Mouse (Mus musculus): ENCODE measurements around the gene DXBay18. TPM values are rescaled to one million over a fixed set of nuclear protein-coding genes. Genes with fewer than 3 reads are reported as not detected.
"Not testable (repeated sequence)": the region's sequence is repeated elsewhere in the genome, so short reads cannot be mapped to it uniquely, and the experiment has no call there.

The DXBay18 gene
- total RNA-seq (2014; rRNA removed) (0.95 and 1.3 TPM in 2 replicates), polyA plus RNA-seq (2015; fragmentation: Nextera tagmentation; extraction: Ambion mirVana) (0.30 and 0.99 TPM in 2 replicates)

GRCm38 (mm10) chrX:73149350-73149749, at the start of gene DXBay18:
Gene DXBay18, minus strand, starts transcription at chrX:73149450.
- not testable (repeated sequence) for H3K27me3 ChIP-seq (ENCODE audit: insufficient read depth, low read length); H3K36me3 ChIP-seq (ENCODE audit: insufficient read depth); DNase-seq; H3K4me3 ChIP-seq (ENCODE audit: low read depth, low read length); H3K9me3 ChIP-seq (ENCODE audit: low read length); H3K9ac ChIP-seq; H3K4me1 ChIP-seq (ENCODE audit: insufficient read depth); H3K27ac ChIP-seq (ENCODE audit: low read depth, low read length); H3K4me2 ChIP-seq (ENCODE audit: low read depth); ATAC-seq
- WGBS: no CpG with 5 or more reads among the region's 7 CpGs

GRCm38 (mm10) chrX:73191934-73192333, 42.7 kb upstream of the DXBay18 start, which contains the start of gene Xlr3b:
Gene Xlr3b, plus strand, starts transcription at chrX:73192207.
- H3K36me3 ChIP-seq (ENCODE audit: insufficient read depth); H3K9ac ChIP-seq; H3K4me3 ChIP-seq (ENCODE audit: low read depth, low read length); H3K27ac ChIP-seq (ENCODE audit: low read depth, low read length); H3K27me3 ChIP-seq (ENCODE audit: insufficient read depth, low read length); H3K4me1 ChIP-seq (ENCODE audit: insufficient read depth); H3K4me2 ChIP-seq (ENCODE audit: low read depth); H3K9me3 ChIP-seq (ENCODE audit: low read length): not testable (repeated sequence)
- 92% methylated on average over 11 of the region's 12 CpGs for WGBS
- ATAC-seq (peak; percentile 34; the same call in 1 of the 2 replicates), DNase-seq (peak; percentile 8)

- not testable (repeated sequence) for H3K4me1 ChIP-seq (ENCODE audit: insufficient read depth); H3K4me3 ChIP-seq (ENCODE audit: low read depth, low read length); H3K27ac ChIP-seq (ENCODE audit: low read depth, low read length); ATAC-seq; H3K9me3 ChIP-seq (ENCODE audit: low read length); H3K4me2 ChIP-seq (ENCODE audit: low read depth); H3K36me3 ChIP-seq (ENCODE audit: insufficient read depth); DNase-seq; H3K27me3 ChIP-seq (ENCODE audit: insufficient read depth, low read length); H3K9ac ChIP-seq
- 91% methylated on average over 4 of the region's 15 CpGs for WGBS
Measured at GRCm38 (mm10) chrX:73176889-73177288, 27.6 kb upstream of the DXBay18 start, which contains the start of gene Spin2d. Gene Spin2d, minus strand, starts transcription at chrX:73176989.

- not testable (repeated sequence) for DNase-seq; H3K27me3 ChIP-seq (ENCODE audit: insufficient read depth, low read length); H3K27ac ChIP-seq (ENCODE audit: low read depth, low read length); H3K9me3 ChIP-seq (ENCODE audit: low read length); H3K36me3 ChIP-seq (ENCODE audit: insufficient read depth); H3K4me3 ChIP-seq (ENCODE audit: low read depth, low read length); ATAC-seq; H3K4me2 ChIP-seq (ENCODE audit: low read depth); H3K4me1 ChIP-seq (ENCODE audit: insufficient read depth); H3K9ac ChIP-seq
- no CpG with 5 or more reads among the region's 20 CpGs for WGBS
Measured at GRCm38 (mm10) chrX:73148496-73148895, 754 bp downstream of the DXBay18 start, which contains the start of gene Xlr5b. Gene Xlr5b, plus strand, starts transcription at chrX:73148796.

GRCm38 (mm10) chrX:73143218-73143618, 6.0 kb downstream of the DXBay18 start:
- not testable (repeated sequence) for H3K36me3 ChIP-seq (ENCODE audit: insufficient read depth); H3K4me3 ChIP-seq (ENCODE audit: low read depth, low read length); DNase-seq; H3K4me1 ChIP-seq (ENCODE audit: insufficient read depth); H3K9me3 ChIP-seq (ENCODE audit: low read length); H3K4me2 ChIP-seq (ENCODE audit: low read depth); H3K27me3 ChIP-seq (ENCODE audit: insufficient read depth, low read length); H3K9ac ChIP-seq; H3K27ac ChIP-seq (ENCODE audit: low read depth, low read length)
- no CpG with 5 or more reads among the region's 7 CpGs for WGBS
- ATAC-seq: peak; percentile 87

- H3K4me3 ChIP-seq (ENCODE audit: low read depth, low read length); H3K9me3 ChIP-seq (ENCODE audit: low read length); H3K9ac ChIP-seq; H3K27me3 ChIP-seq (ENCODE audit: insufficient read depth, low read length); H3K4me1 ChIP-seq (ENCODE audit: insufficient read depth); H3K36me3 ChIP-seq (ENCODE audit: insufficient read depth); H3K4me2 ChIP-seq (ENCODE audit: low read depth); H3K27ac ChIP-seq (ENCODE audit: low read depth, low read length); DNase-seq: not testable (repeated sequence)
- peak; percentile 85 for ATAC-seq
- WGBS: no CpG with 5 or more reads among the region's 12 CpGs
Measured at GRCm38 (mm10) chrX:73122859-73123829, 26.1 kb downstream of the DXBay18 start.

- no CpG with 5 or more reads among the region's 7 CpGs for WGBS
- H3K27me3 ChIP-seq (ENCODE audit: insufficient read depth, low read length); DNase-seq; H3K4me3 ChIP-seq (ENCODE audit: low read depth, low read length); H3K4me1 ChIP-seq (ENCODE audit: insufficient read depth); H3K27ac ChIP-seq (ENCODE audit: low read depth, low read length); H3K9me3 ChIP-seq (ENCODE audit: low read length); H3K36me3 ChIP-seq (ENCODE audit: insufficient read depth); H3K4me2 ChIP-seq (ENCODE audit: low read depth); H3K9ac ChIP-seq; ATAC-seq: not testable (repeated sequence)
Measured at GRCm38 (mm10) chrX:73116747-73117146, 32.5 kb downstream of the DXBay18 start, which contains the start of gene Gm14685. Gene Gm14685, plus strand, starts transcription at chrX:73117047.

- H3K4me2 ChIP-seq (ENCODE audit: low read depth); H3K9me3 ChIP-seq (ENCODE audit: low read length); H3K27ac ChIP-seq (ENCODE audit: low read depth, low read length); H3K4me3 ChIP-seq (ENCODE audit: low read depth, low read length); H3K4me1 ChIP-seq (ENCODE audit: insufficient read depth); H3K36me3 ChIP-seq (ENCODE audit: insufficient read depth); H3K9ac ChIP-seq; ATAC-seq; H3K27me3 ChIP-seq (ENCODE audit: insufficient read depth, low read length): not testable (repeated sequence)
- 79% methylated on average over 12 of the region's 13 CpGs for WGBS
- peak; percentile 0 for DNase-seq
Measured at GRCm38 (mm10) chrX:73096941-73097508, 52.2 kb downstream of the DXBay18 start, which contains the start of gene Xlr3a. Gene Xlr3a, minus strand, starts transcription at chrX:73097095.

Data from forebrain, postnatal 0 days (tissue).